Mouse (Mus musculus): Measurements from ENCODE around the gene Sucla2.

DNA sequence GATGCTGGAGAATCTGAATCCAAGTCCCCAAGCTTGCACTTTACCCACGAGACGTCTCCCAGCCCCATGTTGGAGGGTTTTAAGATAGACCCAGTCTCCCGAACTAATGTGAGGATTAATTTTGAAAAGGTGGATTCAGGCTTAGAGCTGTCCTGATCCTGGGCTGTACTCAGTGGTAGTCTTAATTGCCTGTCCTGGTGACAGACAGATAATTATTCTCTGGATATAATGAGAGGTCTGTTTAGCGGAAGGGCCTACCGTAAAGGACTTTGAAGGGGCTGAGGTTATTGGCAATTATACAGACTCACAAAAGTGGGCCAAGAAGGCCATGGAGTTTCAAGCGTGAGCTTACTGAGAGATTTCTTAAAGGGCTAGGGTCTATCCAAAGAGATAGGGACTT is 18.7 kb downstream of the Sucla2 start:
- no peak for TF ChIP-seq POLR2A (IDR thresholded peaks at IDR 0.05; ENCODE audit: borderline replicate concordance, extremely low read depth, low read depth, low read length)
- no peak for TF ChIP-seq CTCF (IDR thresholded peaks at IDR 0.05; ENCODE audit: insufficient read depth, low read length)
